Mouse (Mus musculus): ENCODE data around the gene Cckar. TPM values are rescaled to one million over a fixed set of nuclear protein-coding genes. Genes with fewer than 3 reads are reported as not detected.
A peak's percentile ranks its signal among the peaks of the same experiment; 100 is the strongest.
"Not testable (repeated sequence)": the region's sequence is repeated elsewhere in the genome, so short reads cannot be mapped to it uniquely, and the experiment has no call there.

Gene Cckar
- polyA plus RNA-seq, 1 experiment from 2014 or later = 0.70 TPM

- 90% methylated on average over 8 of the region's 8 CpGs for WGBS
These were observed 15.4 kb downstream of the Cckar start for GRCm38 (mm10) chr5:53692100-53692499.

GRCm38 (mm10) chr5:53691577-53691976, 15.9 kb downstream of the Cckar start:
- H3K9me3 ChIP-seq (replicated peaks) = no peaks in the 10 kb centered on the region
- ATAC-seq (ENCODE audit: low FRiP score) = no peak
- 69% methylated on average over 3 of the region's 3 CpGs for WGBS

More at GRCm38 (mm10) chr5:53692100-53692499, 15.4 kb downstream of the Cckar start:
- no peak overlapping the region for H3K4me3 ChIP-seq (replicated peaks)
- H3K4me1 ChIP-seq = no peaks in the 10 kb centered on the region
- no peak overlapping the region for H3K27ac ChIP-seq (replicated peaks)
- H3K9ac ChIP-seq (replicated peaks) = no peak overlapping the region
- no peak for ATAC-seq (ENCODE audit: low FRiP score)
- no peak overlapping the region for H3K4me2 ChIP-seq
- no peaks in the 10 kb centered on the region for H3K36me3 ChIP-seq
- H3K27me3 ChIP-seq (replicated peaks) = no peaks in the 10 kb centered on the region
- no peaks in the 10 kb centered on the region for H3K9me3 ChIP-seq (replicated peaks)

GRCm38 (mm10) chr5:53688326-53688725, 19.2 kb downstream of the Cckar start:
- Histone ChIP-seq H3K27me3 (replicated peaks) (no peaks in the 10 kb centered on the region), H3K9me3 (replicated peaks) (no peaks in the 10 kb centered on the region), H3K9ac (replicated peaks) (no peak overlapping the region), H3K36me3 (no peaks in the 10 kb centered on the region), H3K4me1 (no peaks in the 10 kb centered on the region), H3K4me3 (replicated peaks) (no peak overlapping the region), H3K27ac (replicated peaks) (no peak overlapping the region), H3K4me2 (no peak overlapping the region)
- ATAC-seq (ENCODE audit: low FRiP score) = no peak
- 85% methylated on average over 7 of the region's 7 CpGs for WGBS

More at GRCm38 (mm10) chr5:53691577-53691976, 15.9 kb downstream of the Cckar start:
- no peak overlapping the region for H3K27ac ChIP-seq (replicated peaks)
- H3K4me3 ChIP-seq (replicated peaks) = no peak overlapping the region
- H3K9ac ChIP-seq (replicated peaks) = no peak overlapping the region
- no peaks in the 10 kb centered on the region for H3K27me3 ChIP-seq (replicated peaks)
- H3K4me1 ChIP-seq = no peaks in the 10 kb centered on the region
- no peak overlapping the region for H3K4me2 ChIP-seq
- no peaks in the 10 kb centered on the region for H3K36me3 ChIP-seq

- Histone ChIP-seq H3K4me3 (replicated peaks) (no peak overlapping the region), H3K9me3 (replicated peaks) (no peaks in the 10 kb centered on the region), H3K9ac (replicated peaks) (no peak overlapping the region), H3K27ac (replicated peaks) (no peak overlapping the region), H3K4me2 (no peak overlapping the region), H3K36me3 (no peaks in the 10 kb centered on the region), H3K4me1 (no peaks in the 10 kb centered on the region), H3K27me3 (replicated peaks) (no peaks in the 10 kb centered on the region)
- ATAC-seq (ENCODE audit: low FRiP score) = no peak
- 72% methylated on average over 2 of the region's 2 CpGs for WGBS
These were observed 21.1 kb downstream of the Cckar start for GRCm38 (mm10) chr5:53686379-53686778.

- no peaks in the 10 kb centered on the region for H3K9me3 ChIP-seq (replicated peaks)
- H3K4me1 ChIP-seq = no peaks in the 10 kb centered on the region
- no peaks in the 10 kb centered on the region for H3K27me3 ChIP-seq (replicated peaks)
- no peak overlapping the region for H3K27ac ChIP-seq (replicated peaks)
- no peak for ATAC-seq (ENCODE audit: low FRiP score)
- H3K9ac ChIP-seq (replicated peaks) = no peak overlapping the region
- whole genome bisulfite sequencing = 85% methylated on average over 4 of the region's 4 CpGs
- no peaks in the 10 kb centered on the region for H3K36me3 ChIP-seq
- H3K4me3 ChIP-seq (replicated peaks) = no peak overlapping the region
- no peak overlapping the region for H3K4me2 ChIP-seq
These were observed 21.9 kb downstream of the Cckar start for GRCm38 (mm10) chr5:53685623-53686022.

- WGBS = 89% methylated on average over 1 of the region's 1 CpGs
These were observed 23.1 kb downstream of the Cckar start for GRCm38 (mm10) chr5:53684417-53684816.

GRCm38 (mm10) chr5:53683916-53684315, 23.6 kb downstream of the Cckar start:
- ATAC-seq (ENCODE audit: low FRiP score) = no peak
- no peaks in the 10 kb centered on the region for H3K36me3 ChIP-seq
- H3K27me3 ChIP-seq (replicated peaks) = no peaks in the 10 kb centered on the region
- H3K4me2 ChIP-seq = no peak overlapping the region
- 63% methylated on average over 3 of the region's 3 CpGs for WGBS
- H3K4me1 ChIP-seq = no peaks in the 10 kb centered on the region
- H3K9ac ChIP-seq (replicated peaks) = no peak overlapping the region
- H3K9me3 ChIP-seq (replicated peaks) = no peaks in the 10 kb centered on the region
- H3K4me3 ChIP-seq (replicated peaks) = no peak overlapping the region
- no peak overlapping the region for H3K27ac ChIP-seq (replicated peaks)

More at GRCm38 (mm10) chr5:53684417-53684816, 23.1 kb downstream of the Cckar start:
- no peaks in the 10 kb centered on the region for H3K36me3 ChIP-seq
- no peak overlapping the region for H3K4me3 ChIP-seq (replicated peaks)
- no peak overlapping the region for H3K27ac ChIP-seq (replicated peaks)
- H3K9ac ChIP-seq (replicated peaks) = no peak overlapping the region
- no peaks in the 10 kb centered on the region for H3K27me3 ChIP-seq (replicated peaks)
- ATAC-seq (ENCODE audit: low FRiP score) = no peak
- no peaks in the 10 kb centered on the region for H3K9me3 ChIP-seq (replicated peaks)
- H3K4me1 ChIP-seq = no peaks in the 10 kb centered on the region
- H3K4me2 ChIP-seq = no peak overlapping the region

GRCm38 (mm10) chr5:53679651-53680050, 27.9 kb downstream of the Cckar start:
- no peak for ATAC-seq (ENCODE audit: low FRiP score)
- Histone ChIP-seq H3K4me2 (no peak overlapping the region), H3K27ac (replicated peaks) (no peak overlapping the region), H3K9ac (replicated peaks) (no peak overlapping the region), H3K27me3 (replicated peaks) (no peaks in the 10 kb centered on the region), H3K9me3 (replicated peaks) (no peaks in the 10 kb centered on the region), H3K36me3 (no peaks in the 10 kb centered on the region), H3K4me1 (0 out of 2 replicates have a peak, but pooled peaks cover 4% of the 10 kb centered on the region), H3K4me3 (replicated peaks) (no peak overlapping the region)
- WGBS = 75% methylated on average over 6 of the region's 6 CpGs

GRCm38 (mm10) chr5:53678036-53678767, 29.3 kb downstream of the Cckar start:
- no peaks in the 10 kb centered on the region for H3K27me3 ChIP-seq (replicated peaks)
- no peaks in the 10 kb centered on the region for H3K9me3 ChIP-seq (replicated peaks)
- H3K27ac ChIP-seq (replicated peaks) = no peak overlapping the region
- 62% methylated on average over 13 of the region's 13 CpGs for WGBS
- H3K4me1 ChIP-seq = 0 out of 2 replicates have a peak, but pooled peaks cover 4% of the 10 kb centered on the region
- ATAC-seq (ENCODE audit: low FRiP score) = no peak
- no peaks in the 10 kb centered on the region for H3K36me3 ChIP-seq
- no peak overlapping the region for H3K9ac ChIP-seq (replicated peaks)
- H3K4me3 ChIP-seq (replicated peaks) = no peak overlapping the region
- no peak overlapping the region for H3K4me2 ChIP-seq

GRCm38 (mm10) chr5:53676671-53677070, 30.8 kb downstream of the Cckar start:
- no peaks in the 10 kb centered on the region for H3K27me3 ChIP-seq (replicated peaks)
- no peak for ATAC-seq (ENCODE audit: low FRiP score)
- no peaks in the 10 kb centered on the region for H3K36me3 ChIP-seq
- 0 out of 2 replicates have a peak, but pooled peaks cover 4% of the 10 kb centered on the region for H3K4me1 ChIP-seq
- H3K4me3 ChIP-seq (replicated peaks) = no peak overlapping the region
- 87% methylated on average over 8 of the region's 8 CpGs for WGBS
- H3K9me3 ChIP-seq (replicated peaks) = no peaks in the 10 kb centered on the region
- no peak overlapping the region for H3K27ac ChIP-seq (replicated peaks)
- H3K4me2 ChIP-seq = no peak overlapping the region
- no peak overlapping the region for H3K9ac ChIP-seq (replicated peaks)

GRCm38 (mm10) chr5:53673493-53674150, 33.9 kb downstream of the Cckar start:
- H3K4me2 ChIP-seq; H3K4me1 ChIP-seq; H3K36me3 ChIP-seq; H3K4me3 ChIP-seq (replicated peaks); H3K9me3 ChIP-seq (replicated peaks); H3K27me3 ChIP-seq (replicated peaks); ATAC-seq (ENCODE audit: low FRiP score); H3K9ac ChIP-seq (replicated peaks); H3K27ac ChIP-seq (replicated peaks): not testable (repeated sequence)
- WGBS = 85% methylated on average over 6 of the region's 6 CpGs

GRCm38 (mm10) chr5:53672352-53672751, 35.2 kb downstream of the Cckar start:
- Histone ChIP-seq H3K4me3 (replicated peaks) (no peak overlapping the region), H3K27me3 (replicated peaks) (no peaks in the 10 kb centered on the region), H3K9ac (replicated peaks) (no peak overlapping the region), H3K9me3 (replicated peaks) (no peaks in the 10 kb centered on the region), H3K4me2 (no peak overlapping the region), H3K4me1 (no peaks in the 10 kb centered on the region), H3K27ac (replicated peaks) (no peak overlapping the region), H3K36me3 (no peaks in the 10 kb centered on the region)
- ATAC-seq (ENCODE audit: low FRiP score) = peak; percentile 78; the same call in 1 of the 2 replicates
- WGBS = 28% methylated on average over 5 of the region's 5 CpGs
